Mouse (Mus musculus): ENCODE data around the gene Mrpl17. TPM values are rescaled to one million over a fixed set of nuclear protein-coding genes. Genes with fewer than 3 reads are reported as not detected.

Gene Mrpl17
- polyA plus RNA-seq, 1 experiment from 2014 or later: 357 TPM

Other genes starting within 250 kb of the Mrpl17 start
- gene Apbb1, start 229.4 kb downstream of the Mrpl17 start, polyA plus RNA-seq (2016; fragmentation: Nextera tagmentation; extraction: Ambion mirVana): 68.6 and 70.6 TPM in 2 replicates
- 0.43 and 7.4 TPM in 2 replicates for gene Hpx, start 211.0 kb downstream of the Mrpl17 start, polyA plus RNA-seq (2016; fragmentation: Nextera tagmentation; extraction: Ambion mirVana)
- gene Trim3, start 177.5 kb downstream of the Mrpl17 start, polyA plus RNA-seq (2016; fragmentation: Nextera tagmentation; extraction: Ambion mirVana): 30.3 and 32.6 TPM in 2 replicates
- gene Timm10b, start 171.0 kb downstream of the Mrpl17 start, polyA plus RNA-seq (2016; fragmentation: Nextera tagmentation; extraction: Ambion mirVana): 179 and 200 TPM in 2 replicates
- 45.0 and 56.2 TPM in 2 replicates for gene Arfip2, start 170.7 kb downstream of the Mrpl17 start, polyA plus RNA-seq (2016; fragmentation: Nextera tagmentation; extraction: Ambion mirVana)
- gene Gm45799, start 170.5 kb downstream of the Mrpl17 start, polyA plus RNA-seq (2016; fragmentation: Nextera tagmentation; extraction: Ambion mirVana): 33.0 and 37.9 TPM in 2 replicates
- gene Dnhd1, start 160.3 kb downstream of the Mrpl17 start, polyA plus RNA-seq (2016; fragmentation: Nextera tagmentation; extraction: Ambion mirVana): 0.55 and 0.58 TPM in 2 replicates
- 371 and 403 TPM in 2 replicates for gene Ilk, start 74.5 kb downstream of the Mrpl17 start, polyA plus RNA-seq (2016; fragmentation: Nextera tagmentation; extraction: Ambion mirVana)
- gene Rrp8, start 73.7 kb downstream of the Mrpl17 start, polyA plus RNA-seq (2016; fragmentation: Nextera tagmentation; extraction: Ambion mirVana): 30.9 and 40.6 TPM in 2 replicates
- gene Taf10, start 66.7 kb downstream of the Mrpl17 start, polyA plus RNA-seq (2016; fragmentation: Nextera tagmentation; extraction: Ambion mirVana): 153 and 184 TPM in 2 replicates
- 76.5 and 95.2 TPM in 2 replicates for gene Tpp1, start 58.9 kb downstream of the Mrpl17 start, polyA plus RNA-seq (2016; fragmentation: Nextera tagmentation; extraction: Ambion mirVana)
- 4.2 and 8.6 TPM in 2 replicates for gene Dchs1, start 23.4 kb downstream of the Mrpl17 start, polyA plus RNA-seq (2016; fragmentation: Nextera tagmentation; extraction: Ambion mirVana)
- gene Gm4070, start 142.9 kb upstream of the Mrpl17 start, polyA plus RNA-seq (2016; fragmentation: Nextera tagmentation; extraction: Ambion mirVana): 0.69 TPM in 1 of 2 replicates, not detected in the other